Mouse (Mus musculus): Measurements from ENCODE around the gene Rabl3.

Gene Rabl3

DNA sequence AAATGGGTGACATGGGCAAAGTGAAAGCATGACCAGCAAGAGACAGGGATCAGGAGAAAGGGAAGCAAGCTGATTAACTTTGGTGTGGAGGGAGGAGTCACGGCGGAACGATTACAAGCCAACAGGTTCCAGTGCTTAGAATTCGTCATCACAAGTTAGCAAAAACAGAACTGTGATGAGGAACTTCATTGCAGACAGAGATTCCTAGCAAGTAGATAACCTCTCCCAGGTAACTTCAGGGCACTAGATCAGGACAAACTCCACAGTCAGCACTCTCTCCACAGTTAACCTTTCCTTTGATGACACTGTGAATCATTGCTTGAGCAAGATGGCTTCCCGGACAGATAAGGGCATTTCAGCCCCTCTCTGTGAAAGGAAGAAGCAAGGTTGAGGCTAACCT lies 57.7 kb downstream of the Rabl3 start:
- DNase-seq (ENCODE audit: low spot score) = no peak

DNA sequence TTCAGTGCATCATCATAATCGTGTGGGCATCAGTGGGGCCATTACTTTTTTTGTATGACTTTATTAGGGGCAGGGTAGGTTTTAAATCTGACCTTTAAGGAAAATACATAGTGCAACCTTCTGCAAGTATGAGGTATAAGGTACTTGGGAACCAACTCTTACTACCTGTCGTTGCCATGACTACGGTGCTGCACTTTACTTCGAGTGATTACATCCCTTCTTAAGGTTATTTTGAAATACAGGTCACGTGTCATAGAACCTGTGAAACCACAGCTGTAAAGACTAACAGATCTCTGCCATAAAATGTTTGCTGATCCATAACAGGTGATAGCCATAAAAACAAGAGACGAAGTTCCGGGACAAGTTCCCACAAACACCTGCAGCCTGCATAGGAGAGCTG lies 58.8 kb downstream of the Rabl3 start:
- DNase-seq (ENCODE audit: low spot score) = no peak

DNA sequence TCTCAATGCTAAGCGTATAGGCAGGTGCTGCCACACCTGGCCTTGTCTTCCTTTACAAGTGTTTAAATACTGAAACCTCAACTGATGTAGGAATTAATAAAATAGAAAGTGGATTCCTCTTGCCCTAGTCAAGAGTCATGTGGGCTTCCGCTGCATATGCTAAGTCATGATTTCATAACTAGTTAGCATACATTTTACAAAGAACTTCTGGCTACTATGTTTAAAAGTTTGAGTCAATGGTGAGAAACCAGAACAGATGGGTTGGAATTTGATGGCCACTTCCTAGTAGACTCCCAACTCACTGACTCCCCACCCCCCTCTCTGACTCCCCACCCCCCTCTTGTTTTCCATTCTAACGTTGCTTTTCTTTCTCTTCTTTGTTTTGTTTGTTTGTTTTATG lies 59.6 kb downstream of the Rabl3 start:
- DNase-seq (ENCODE audit: low spot score) = no peak

DNA sequence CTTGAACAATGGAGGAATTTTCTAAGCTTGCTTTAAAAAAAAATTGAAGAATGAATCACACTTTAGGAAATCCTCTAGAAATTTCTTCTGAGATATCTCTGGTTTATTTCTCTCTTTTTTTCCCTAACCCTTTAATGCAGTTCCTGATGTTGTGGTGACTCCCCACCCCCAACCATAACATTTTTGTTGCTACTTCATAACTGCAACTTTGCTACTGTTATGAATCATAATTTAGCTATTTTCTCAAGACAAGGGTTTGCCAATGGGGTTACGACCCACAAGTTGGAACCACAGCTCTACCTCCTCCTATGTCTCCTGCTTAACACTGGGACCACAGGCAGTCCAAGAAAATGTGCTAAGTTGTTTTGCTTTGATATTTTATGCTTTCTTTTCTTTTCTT lies 63.7 kb downstream of the Rabl3 start:
- no peak for DNase-seq (ENCODE audit: low spot score)

DNA sequence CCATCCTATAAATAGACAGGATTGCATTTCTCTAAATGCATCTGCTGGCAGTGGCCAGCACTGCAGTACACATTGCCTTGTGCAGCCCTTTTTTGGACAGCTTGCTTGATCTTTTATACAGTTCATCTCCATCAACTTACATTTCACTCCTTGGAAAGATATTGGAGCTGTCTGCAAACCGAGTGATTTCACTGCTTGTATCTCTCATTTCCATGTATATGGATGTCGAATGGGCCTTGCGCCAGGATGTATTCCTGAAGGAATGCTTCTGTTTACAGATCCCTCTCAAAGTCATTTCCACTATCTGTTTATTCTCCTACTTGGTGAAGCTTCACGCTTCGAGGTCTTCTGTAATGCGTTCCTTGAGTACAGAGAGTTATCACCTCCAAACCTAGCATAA lies 64.6 kb downstream of the Rabl3 start:
- DNase-seq (ENCODE audit: low spot score) = no peak

DNA sequence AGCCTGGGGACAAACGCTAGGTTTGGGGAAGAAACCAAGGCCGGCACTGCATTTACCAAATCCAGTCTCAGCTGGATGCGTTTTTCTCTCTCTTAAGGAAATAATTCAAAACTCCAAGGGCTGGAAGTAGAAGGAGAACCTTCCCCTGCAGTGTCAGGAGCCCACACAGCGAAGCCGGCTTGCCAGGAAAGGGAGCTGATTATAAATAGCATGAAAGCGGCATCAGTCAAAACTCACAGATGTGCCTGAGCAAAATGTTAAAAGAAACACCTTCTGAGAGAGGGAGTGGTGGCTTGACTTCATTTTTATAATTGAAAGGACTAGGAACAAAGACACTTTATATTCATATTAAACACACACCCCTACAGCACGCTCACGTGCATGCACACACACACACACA lies 70.6 kb downstream of the Rabl3 start:
- DNase-seq (ENCODE audit: low spot score) = no peak

DNA sequence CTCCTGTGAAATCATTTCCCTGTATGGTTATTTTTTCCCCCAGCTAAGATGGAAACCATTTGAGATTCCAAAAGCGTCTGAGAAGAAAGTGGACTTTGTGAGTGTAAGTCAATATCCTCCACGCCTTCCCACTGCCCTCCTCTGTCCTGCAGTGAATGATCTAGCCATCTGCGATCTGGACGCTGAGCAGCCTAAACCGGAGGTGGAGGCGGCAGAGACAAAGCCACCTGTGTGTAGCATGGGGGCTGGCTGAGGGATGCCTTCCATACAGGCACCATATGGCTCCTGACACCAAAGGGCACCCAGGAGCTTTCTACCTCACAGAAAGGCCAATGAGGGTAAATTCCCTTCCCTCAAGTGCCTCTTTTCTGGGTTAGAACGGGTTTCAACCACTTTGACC lies 71.4 kb downstream of the Rabl3 start:
- DNase-seq (ENCODE audit: low spot score) = peak; percentile 13

DNA sequence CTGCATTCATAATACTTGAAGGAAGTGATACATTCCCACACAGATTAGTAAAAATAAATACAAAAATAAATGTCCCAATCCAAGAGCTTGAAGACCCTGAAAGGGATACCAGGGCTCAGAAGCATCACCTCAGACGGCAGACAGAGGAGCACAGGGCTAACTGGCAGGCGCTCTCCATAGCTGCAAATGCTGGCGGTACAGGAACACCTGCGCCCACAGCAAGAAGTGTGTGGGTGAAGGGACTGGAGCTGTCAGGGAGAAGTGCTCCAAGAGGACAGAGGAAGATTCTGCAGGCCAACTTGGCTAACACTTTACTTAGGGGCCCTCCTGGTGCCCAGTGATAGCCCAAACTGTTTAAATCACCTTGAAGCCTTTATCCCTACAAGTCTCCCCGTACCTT lies 72.3 kb downstream of the Rabl3 start:
- DNase-seq (ENCODE audit: low spot score) = no peak

DNA sequence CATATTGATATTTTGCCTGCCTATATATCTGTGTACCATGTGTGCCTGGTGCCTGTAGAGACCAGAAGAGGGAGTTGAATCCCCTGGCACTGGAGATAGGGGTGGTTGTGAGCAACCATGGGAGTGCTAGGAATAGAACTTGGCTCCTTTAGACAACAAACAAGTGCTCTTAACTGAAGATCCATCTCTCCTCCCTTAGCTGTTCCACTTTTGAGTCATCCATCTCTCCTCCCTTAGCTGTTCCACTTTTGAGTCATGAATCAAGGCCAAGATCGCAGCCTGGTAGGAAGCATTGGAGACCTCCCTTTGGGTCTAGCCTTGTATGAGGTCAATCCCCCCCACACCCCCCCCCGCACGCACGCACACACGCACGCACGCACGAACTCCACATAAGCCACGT lies 74.9 kb downstream of the Rabl3 start:
- no peak for DNase-seq (ENCODE audit: low spot score)

DNA sequence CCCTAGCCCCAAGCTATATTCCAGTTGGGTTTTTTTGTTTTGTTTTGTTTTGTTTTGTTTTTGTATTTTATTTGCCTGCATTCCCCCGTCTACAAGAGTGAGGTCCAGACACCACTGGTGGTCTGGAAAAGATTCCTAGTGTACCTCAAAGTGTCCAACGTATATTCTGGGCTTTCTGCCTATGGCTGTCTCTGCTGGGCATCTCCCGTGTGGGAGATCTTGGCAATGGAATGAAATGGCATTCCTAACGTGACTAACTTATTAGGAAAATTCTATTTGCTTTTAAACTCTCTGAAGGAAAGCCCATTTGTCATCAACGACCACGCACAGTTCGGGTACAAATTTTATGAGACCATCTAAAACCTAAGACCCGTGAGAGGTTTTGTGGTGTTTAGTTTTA lies 75.7 kb downstream of the Rabl3 start:
- DNase-seq (ENCODE audit: low spot score) = no peak

DNA sequence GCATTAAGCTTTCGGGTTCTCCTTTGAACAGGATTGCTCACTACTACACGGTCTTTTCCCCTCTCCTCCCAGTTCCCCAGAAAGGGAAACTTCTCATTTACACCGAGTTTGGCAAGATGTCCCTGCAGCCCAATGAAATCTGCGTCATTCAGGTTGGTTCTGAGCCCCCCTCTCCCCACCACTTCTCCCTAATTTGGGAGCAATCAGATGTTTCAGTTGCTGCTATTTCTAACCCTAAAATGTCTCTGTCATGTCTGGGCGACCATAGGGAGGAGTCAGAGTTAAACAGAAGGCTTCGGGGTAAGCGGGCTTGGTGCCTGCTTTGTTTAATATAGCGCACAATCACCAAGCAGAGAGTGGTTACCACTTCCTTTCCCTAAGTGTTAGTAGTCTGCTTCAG lies 76.4 kb downstream of the Rabl3 start:
- no peak for DNase-seq (ENCODE audit: low spot score)

DNA sequence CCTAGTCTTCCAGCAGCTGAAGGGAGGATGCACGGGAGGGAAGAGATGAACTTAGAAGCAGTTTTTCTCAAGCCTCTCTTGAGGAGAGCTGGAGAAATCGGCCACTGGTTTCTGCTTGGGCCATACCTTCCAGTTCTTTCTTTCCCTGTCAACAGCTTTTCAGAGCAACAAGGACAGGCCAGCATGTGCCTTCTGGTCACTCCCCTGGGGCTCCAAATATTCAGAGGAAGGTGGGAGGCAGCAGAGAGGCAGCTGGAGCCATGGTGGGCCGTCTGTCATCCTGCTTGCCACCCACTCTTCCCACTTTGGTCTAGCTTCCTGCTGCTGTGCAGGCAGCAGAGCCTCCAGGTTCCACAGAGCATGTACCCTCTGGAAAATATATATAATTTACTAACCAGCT lies 78.0 kb downstream of the Rabl3 start:
- peak; percentile 18 for DNase-seq (ENCODE audit: low spot score)
